Mouse (Mus musculus): ENCODE data around the gene Appbp2. TPM values are rescaled to one million over a fixed set of nuclear protein-coding genes. Genes with fewer than 3 reads are reported as not detected.
A peak's percentile ranks its signal among the peaks of the same experiment; 100 is the strongest.

Appbp2 gene
- polyA plus RNA-seq, 1 experiment from 2014 or later, result 44.8 TPM

- WGBS, result 92% methylated on average over 9 of the region's 9 CpGs
- H3K4me1 ChIP-seq (ENCODE audit: insufficient read depth, low read length), result no peaks in the 10 kb centered on the region
- no peaks in the 10 kb centered on the region for H3K9me3 ChIP-seq (ENCODE audit: low read length)
- H3K9ac ChIP-seq (replicated peaks; ENCODE audit: low read length), result no peak overlapping the region
- H3K27me3 ChIP-seq (ENCODE audit: insufficient read depth, low read length), result no peaks in the 10 kb centered on the region
- ATAC-seq (ENCODE audit: low FRiP score, low TSS enrichment), result no peak
- no peak overlapping the region for H3K4me3 ChIP-seq (ENCODE audit: low read length)
- H3K27ac ChIP-seq (ENCODE audit: low read length), result no peak overlapping the region
- H3K36me3 ChIP-seq (ENCODE audit: insufficient read depth, low read length), result peaks cover 78% of the 10 kb centered on the region
- no peak overlapping the region for H3K4me2 ChIP-seq (replicated peaks; ENCODE audit: low read depth, low read length)
These were observed 38.9 kb downstream of the Appbp2 start for GRCm38 (mm10) chr11:85196046-85196445.

- peaks cover 75% of the 10 kb centered on the region for H3K36me3 ChIP-seq (ENCODE audit: insufficient read depth, low read length)
- 95% methylated on average over 11 of the region's 11 CpGs for WGBS
- ATAC-seq (ENCODE audit: low FRiP score, low TSS enrichment), result no peak
These were observed 40.7 kb downstream of the Appbp2 start for GRCm38 (mm10) chr11:85194206-85194605.

GRCm38 (mm10) chr11:85190741-85191140 is 44.2 kb downstream of the Appbp2 start:
- WGBS, result 95% methylated on average over 12 of the region's 12 CpGs
- Histone ChIP-seq H3K27me3 (ENCODE audit: insufficient read depth, low read length) (no peaks in the 10 kb centered on the region), H3K27ac (ENCODE audit: low read length) (no peak overlapping the region), H3K4me1 (ENCODE audit: insufficient read depth, low read length) (no peaks in the 10 kb centered on the region), H3K4me2 (replicated peaks; ENCODE audit: low read depth, low read length) (no peak overlapping the region), H3K4me3 (ENCODE audit: low read length) (no peak overlapping the region), H3K9me3 (ENCODE audit: low read length) (no peaks in the 10 kb centered on the region), H3K9ac (replicated peaks; ENCODE audit: low read length) (no peak overlapping the region), H3K36me3 (ENCODE audit: insufficient read depth, low read length) (peaks cover 65% of the 10 kb centered on the region)
- no peak for ATAC-seq (ENCODE audit: low FRiP score, low TSS enrichment)

More at GRCm38 (mm10) chr11:85194206-85194605, 40.7 kb downstream of the Appbp2 start:
- no peaks in the 10 kb centered on the region for H3K9me3 ChIP-seq (ENCODE audit: low read length)
- H3K4me2 ChIP-seq (replicated peaks; ENCODE audit: low read depth, low read length), result no peak overlapping the region
- H3K27me3 ChIP-seq (ENCODE audit: insufficient read depth, low read length), result no peaks in the 10 kb centered on the region
- H3K27ac ChIP-seq (ENCODE audit: low read length), result no peak overlapping the region
- no peak overlapping the region for H3K4me3 ChIP-seq (ENCODE audit: low read length)
- H3K4me1 ChIP-seq (ENCODE audit: insufficient read depth, low read length), result no peaks in the 10 kb centered on the region
- no peak overlapping the region for H3K9ac ChIP-seq (replicated peaks; ENCODE audit: low read length)

GRCm38 (mm10) chr11:85189110-85189509 is 45.8 kb downstream of the Appbp2 start:
- no peak overlapping the region for H3K4me2 ChIP-seq (replicated peaks; ENCODE audit: low read depth, low read length)
- no peaks in the 10 kb centered on the region for H3K27me3 ChIP-seq (ENCODE audit: insufficient read depth, low read length)
- H3K9me3 ChIP-seq (ENCODE audit: low read length), result no peaks in the 10 kb centered on the region
- WGBS, result 96% methylated on average over 4 of the region's 4 CpGs
- no peak for ATAC-seq (ENCODE audit: low FRiP score, low TSS enrichment)
- H3K9ac ChIP-seq (replicated peaks; ENCODE audit: low read length), result no peak overlapping the region
- peaks cover 49% of the 10 kb centered on the region for H3K36me3 ChIP-seq (ENCODE audit: insufficient read depth, low read length)
- peaks cover 10% of the 10 kb centered on the region for H3K4me1 ChIP-seq (ENCODE audit: insufficient read depth, low read length)
- no peak overlapping the region for H3K27ac ChIP-seq (ENCODE audit: low read length)
- H3K4me3 ChIP-seq (ENCODE audit: low read length), result no peak overlapping the region

DNA sequence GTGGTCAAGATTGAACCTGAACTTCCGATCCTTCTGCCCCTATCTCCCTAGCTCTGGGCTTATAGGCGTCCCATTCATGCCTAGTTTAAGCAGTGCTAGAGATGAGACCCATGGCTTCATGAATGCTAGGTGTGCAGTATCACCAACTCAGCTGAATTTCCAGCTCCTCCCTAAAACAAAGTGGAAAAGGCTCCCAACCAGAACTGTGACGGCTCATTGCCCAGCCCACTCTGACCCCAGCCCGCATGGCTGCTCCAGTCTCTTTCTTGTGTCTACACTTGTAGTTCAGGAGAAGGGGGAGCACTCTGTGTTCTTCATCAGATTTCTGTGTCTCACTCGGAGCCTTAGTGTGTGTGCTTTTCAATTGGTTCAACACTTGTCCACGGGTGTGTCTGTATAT is 50.1 kb downstream of the Appbp2 start:
- WGBS, result 57% methylated on average over 6 of the region's 6 CpGs
- no peaks in the 10 kb centered on the region for H3K27me3 ChIP-seq (ENCODE audit: insufficient read depth, low read length)
- H3K27ac ChIP-seq (ENCODE audit: low read length), result peak overlapping the region; percentile 31; the same call in 1 of the 2 replicates
- H3K9me3 ChIP-seq (ENCODE audit: low read length), result no peaks in the 10 kb centered on the region
- H3K9ac ChIP-seq (replicated peaks; ENCODE audit: low read length), result no peak overlapping the region
- H3K4me3 ChIP-seq (ENCODE audit: low read length), result no peak overlapping the region
- peaks cover 10% of the 10 kb centered on the region for H3K4me1 ChIP-seq (ENCODE audit: insufficient read depth, low read length)
- H3K36me3 ChIP-seq (ENCODE audit: insufficient read depth, low read length), result peaks cover 16% of the 10 kb centered on the region; the same call in 1 of the 2 replicates
- H3K4me2 ChIP-seq (replicated peaks; ENCODE audit: low read depth, low read length), result no peak overlapping the region
- peak; percentile 72 for ATAC-seq (ENCODE audit: low FRiP score, low TSS enrichment)

DNA sequence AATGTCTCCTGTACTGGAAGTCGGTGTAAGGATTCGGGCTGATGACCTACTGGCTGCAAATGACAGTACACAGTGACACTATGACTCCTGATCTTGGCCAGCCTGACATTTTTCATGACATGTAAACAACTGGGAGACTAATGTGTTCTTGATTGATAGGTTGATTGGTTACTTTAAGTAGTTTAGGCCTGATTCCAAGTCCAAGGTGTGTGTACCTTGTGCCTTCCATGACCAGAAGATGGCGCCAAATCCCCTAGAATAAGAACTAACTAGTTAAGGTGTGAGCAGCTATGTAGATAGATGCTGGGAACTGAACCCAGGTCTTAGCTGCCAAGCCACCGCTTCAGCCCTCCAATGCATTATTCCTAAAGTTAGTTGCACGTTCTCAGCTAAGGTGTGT is 50.8 kb downstream of the Appbp2 start:
- Histone ChIP-seq H3K36me3 (ENCODE audit: insufficient read depth, low read length) (0 out of 2 replicates have a peak, but pooled peaks cover 10% of the 10 kb centered on the region), H3K27me3 (ENCODE audit: insufficient read depth, low read length) (no peaks in the 10 kb centered on the region), H3K27ac (ENCODE audit: low read length) (no peak overlapping the region), H3K4me2 (replicated peaks; ENCODE audit: low read depth, low read length) (no peak overlapping the region), H3K4me3 (ENCODE audit: low read length) (no peak overlapping the region), H3K9me3 (ENCODE audit: low read length) (no peaks in the 10 kb centered on the region), H3K9ac (replicated peaks; ENCODE audit: low read length) (no peak overlapping the region), H3K4me1 (ENCODE audit: insufficient read depth, low read length) (peaks cover 10% of the 10 kb centered on the region)
- 70% methylated on average over 5 of the region's 5 CpGs for WGBS
- ATAC-seq (ENCODE audit: low FRiP score, low TSS enrichment), result no peak

GRCm38 (mm10) chr11:85183284-85183779 is 51.6 kb downstream of the Appbp2 start:
- no peak overlapping the region for H3K27ac ChIP-seq (ENCODE audit: low read length)
- peak overlapping the region; percentile 45 for H3K4me3 ChIP-seq (ENCODE audit: low read length)
- 0 out of 2 replicates have a peak, but pooled peaks cover 2% of the 10 kb centered on the region for H3K36me3 ChIP-seq (ENCODE audit: insufficient read depth, low read length)
- H3K9ac ChIP-seq (replicated peaks; ENCODE audit: low read length), result peak overlapping the region; percentile 51
- H3K9me3 ChIP-seq (ENCODE audit: low read length), result no peaks in the 10 kb centered on the region
- H3K27me3 ChIP-seq (ENCODE audit: insufficient read depth, low read length), result no peaks in the 10 kb centered on the region
- peak; percentile 30; the same call in 1 of the 2 replicates for ATAC-seq (ENCODE audit: low FRiP score, low TSS enrichment)
- peaks cover 10% of the 10 kb centered on the region for H3K4me1 ChIP-seq (ENCODE audit: insufficient read depth, low read length)
- H3K4me2 ChIP-seq (replicated peaks; ENCODE audit: low read depth, low read length), result peak overlapping the region; percentile 53
- WGBS, result 19% methylated on average over 13 of the region's 13 CpGs

DNA sequence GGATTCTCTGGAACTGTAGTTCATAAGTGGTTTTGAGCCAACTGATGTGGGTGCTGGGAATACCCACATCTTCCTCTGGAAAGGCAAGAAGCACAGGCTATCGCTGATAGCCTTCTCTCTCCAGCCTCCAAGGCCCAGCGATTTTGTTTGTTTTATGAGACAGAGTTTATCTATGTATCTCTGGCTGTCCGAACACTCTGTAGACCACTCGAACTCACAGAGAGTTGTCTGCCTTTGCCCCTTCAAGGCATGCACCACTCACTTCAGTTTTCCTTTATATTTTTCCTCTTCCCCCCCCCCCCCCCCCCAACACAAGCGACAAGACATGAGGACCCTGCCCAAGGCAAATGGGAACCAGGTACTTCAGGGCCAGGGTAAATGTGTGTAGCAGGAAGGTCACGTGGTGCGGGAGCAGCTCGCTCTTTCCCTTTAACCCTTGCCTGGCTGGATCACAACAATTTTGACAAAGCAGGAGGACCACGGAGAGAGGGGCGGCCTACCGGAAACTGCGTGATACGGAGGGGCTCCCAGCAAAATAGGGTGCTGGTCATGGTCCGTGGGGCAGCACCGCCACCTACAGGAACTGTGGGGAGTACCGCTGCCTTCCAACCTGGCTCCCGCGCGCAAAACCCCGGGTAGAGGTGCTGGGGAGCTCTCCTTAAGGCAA is 52.2 kb downstream of the Appbp2 start:
- Histone ChIP-seq H3K9me3 (ENCODE audit: low read length) (no peaks in the 10 kb centered on the region), H3K4me3 (ENCODE audit: low read length) (peak overlapping the region; percentile 45), H3K36me3 (ENCODE audit: insufficient read depth, low read length) (no peaks in the 10 kb centered on the region), H3K27me3 (ENCODE audit: insufficient read depth, low read length) (no peaks in the 10 kb centered on the region), H3K27ac (ENCODE audit: low read length) (0 out of 2 replicates have a peak overlapping the region, but pooled peaks have one; percentile 5), H3K4me1 (ENCODE audit: insufficient read depth, low read length) (peaks cover 10% of the 10 kb centered on the region), H3K9ac (replicated peaks; ENCODE audit: low read length) (peak overlapping the region; percentile 51), H3K4me2 (replicated peaks; ENCODE audit: low read depth, low read length) (peak overlapping the region; percentile 53)
- peak; percentile 89 for ATAC-seq (ENCODE audit: low FRiP score, low TSS enrichment)
- 5% methylated on average over 20 of the region's 20 CpGs for WGBS

DNA sequence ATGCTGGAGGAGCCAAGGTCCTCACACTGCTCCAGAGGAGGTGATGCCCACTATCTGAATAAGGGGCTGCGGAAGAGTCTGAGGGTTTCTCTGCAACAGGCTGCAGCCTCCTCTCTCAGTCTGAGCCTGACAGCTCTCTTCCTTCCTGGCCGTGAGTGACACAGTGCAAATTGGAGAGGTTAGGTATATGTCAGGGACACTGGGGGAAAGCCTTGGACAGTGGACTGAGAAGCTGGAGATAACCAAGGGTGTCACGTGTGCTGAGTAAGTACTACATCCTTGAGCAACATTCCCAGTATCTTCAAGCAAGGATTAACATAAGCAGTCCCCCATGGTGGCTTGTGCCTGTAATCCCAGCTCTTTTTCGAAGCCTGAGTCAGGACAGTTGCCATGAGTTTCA is 56.5 kb downstream of the Appbp2 start:
- no peak overlapping the region for H3K4me3 ChIP-seq (ENCODE audit: low read length)
- no peaks in the 10 kb centered on the region for H3K4me1 ChIP-seq (ENCODE audit: insufficient read depth, low read length)
- H3K9ac ChIP-seq (replicated peaks; ENCODE audit: low read length), result no peak overlapping the region
- no peaks in the 10 kb centered on the region for H3K9me3 ChIP-seq (ENCODE audit: low read length)
- no peak overlapping the region for H3K27ac ChIP-seq (ENCODE audit: low read length)
- H3K36me3 ChIP-seq (ENCODE audit: insufficient read depth, low read length), result no peaks in the 10 kb centered on the region
- no peaks in the 10 kb centered on the region for H3K27me3 ChIP-seq (ENCODE audit: insufficient read depth, low read length)
- 82% methylated on average over 4 of the region's 4 CpGs for WGBS
- ATAC-seq (ENCODE audit: low FRiP score, low TSS enrichment), result no peak
- no peak overlapping the region for H3K4me2 ChIP-seq (replicated peaks; ENCODE audit: low read depth, low read length)

- WGBS, result 82% methylated on average over 6 of the region's 6 CpGs
These were observed 57.2 kb downstream of the Appbp2 start for GRCm38 (mm10) chr11:85177761-85178160.

More at GRCm38 (mm10) chr11:85177761-85178160, 57.2 kb downstream of the Appbp2 start:
- no peak overlapping the region for H3K9ac ChIP-seq (replicated peaks; ENCODE audit: low read length)
- no peak for ATAC-seq (ENCODE audit: low FRiP score, low TSS enrichment)
- H3K4me2 ChIP-seq (replicated peaks; ENCODE audit: low read depth, low read length), result no peak overlapping the region
- no peaks in the 10 kb centered on the region for H3K9me3 ChIP-seq (ENCODE audit: low read length)
- no peaks in the 10 kb centered on the region for H3K36me3 ChIP-seq (ENCODE audit: insufficient read depth, low read length)
- H3K4me1 ChIP-seq (ENCODE audit: insufficient read depth, low read length), result no peaks in the 10 kb centered on the region
- no peak overlapping the region for H3K4me3 ChIP-seq (ENCODE audit: low read length)
- no peaks in the 10 kb centered on the region for H3K27me3 ChIP-seq (ENCODE audit: insufficient read depth, low read length)
- H3K27ac ChIP-seq (ENCODE audit: low read length), result no peak overlapping the region
